Mouse (Mus musculus) midbrain, embryonic 11.5 days (tissue): ENCODE data around the gene Hoxb8. TPM values are rescaled to one million over a fixed set of nuclear protein-coding genes. Genes with fewer than 3 reads are reported as not detected.
A peak's percentile ranks its signal among the peaks of the same experiment; 100 is the strongest.

Experiments used
- ATAC-seq: fragments of 200-750 bp; cut with Nextera tagmentation; 2 replicates; pipeline ENCODE4 v1.8.0; 2017; ENCODE audit warnings: moderate TSS enrichment, moderate library complexity; ENCODE audit not compliant: low FRiP score
- DNase-seq: peaks from one replicate; pipeline ENCODE4 v3.0.0; 2015; ENCODE audit warnings: low spot score; ENCODE audit errors: missing footprints
- H3K27ac ChIP-seq: fragments of 300-500 bp; sonication (generic); 2 replicates; pipeline ENCODE4 v1.5.1; 2014; ENCODE audit warnings: low read depth, low read length
- H3K27me3 ChIP-seq: fragments of 300-500 bp; sonication (generic); 2 replicates; pipeline ENCODE4 v1.6.1; 2014; ENCODE audit warnings: mild to moderate bottlenecking, low read length, moderate library complexity, mixed read lengths; ENCODE audit not compliant: control insufficient read depth, insufficient read depth
- H3K36me3 ChIP-seq: fragments of 300-500 bp; sonication (generic); 2 replicates; pipeline ENCODE4 v1.6.1; 2014; ENCODE audit warnings: mild to moderate bottlenecking, low read length, moderate library complexity, mixed read lengths; ENCODE audit not compliant: control insufficient read depth, insufficient read depth
- H3K4me1 ChIP-seq: fragments of 300-500 bp; sonication (generic); 2 replicates; pipeline ENCODE4 v1.6.1; 2014; ENCODE audit warnings: low read length; ENCODE audit not compliant: control insufficient read depth, insufficient read depth
- H3K4me2 ChIP-seq: fragments of 300-500 bp; sonication (generic); 2 replicates; pipeline ENCODE4 v1.6.1; 2014; ENCODE audit warnings: mild to moderate bottlenecking, moderate library complexity
- H3K4me3 ChIP-seq: fragments of 300-500 bp; sonication (generic); 2 replicates; pipeline ENCODE4 v1.5.1; 2014; ENCODE audit warnings: low read depth, low read length
- H3K9ac ChIP-seq: fragments of 300-500 bp; sonication (generic); 2 replicates; pipeline ENCODE4 v1.6.1; 2014; ENCODE audit warnings: low read length
- H3K9me3 ChIP-seq: fragments of 300-500 bp; sonication (generic); 2 replicates; pipeline ENCODE4 v1.6.1; 2016; ENCODE audit warnings: low read length; ENCODE audit not compliant: control insufficient read depth
- WGBS: fragments of 180-500 bp; shearing (Covaris S2); extraction: QIAGEN DNeasy Blood & Tissue Kit; methylation state at CpG from one replicate; pipeline ENCODE4 v1.1.7; 2014; 5-methylcytosine and 5-hydroxymethylcytosine counted together
- polyA plus RNA-seq: library from polyadenylated mRNA; unstranded; fragments of >200 nt; fragmentation: Nextera tagmentation; extraction: Ambion mirVana; gene quantifications from 2 replicates; pipeline ENCODE4 v1.2.1, GENCODE M21; 2014

Hoxb8 gene
- polyA plus RNA-seq, 1 experiment from 2014 or later = not detected

GRCm38 (mm10) chr11:96282795-96283430 lies 1.2 kb downstream of the Hoxb8 start:
- DNase-seq (peak; percentile 96), ATAC-seq (peak; percentile 22; the same call in 1 of the 2 replicates)
- H3K4me2 ChIP-seq = no peak overlapping the region
- under 1% methylated on average over 48 of the region's 49 CpGs for WGBS
- no peaks in the 10 kb centered on the region for H3K4me1 ChIP-seq
- no peaks in the 10 kb centered on the region for H3K9me3 ChIP-seq
- no peaks in the 10 kb centered on the region for H3K36me3 ChIP-seq
- H3K27ac ChIP-seq = no peak overlapping the region
- H3K4me3 ChIP-seq = no peak overlapping the region
- peaks cover 100% of the 10 kb centered on the region for H3K27me3 ChIP-seq
- no peak overlapping the region for H3K9ac ChIP-seq

- ATAC-seq (no peak), DNase-seq (peak; percentile 94)
- Histone ChIP-seq H3K4me2 (peak overlapping the region; percentile 39), H3K4me1 (no peaks in the 10 kb centered on the region), H3K27me3 (peaks cover 100% of the 10 kb centered on the region), H3K27ac (no peak overlapping the region), H3K36me3 (no peaks in the 10 kb centered on the region), H3K9me3 (no peaks in the 10 kb centered on the region), H3K9ac (no peak overlapping the region), H3K4me3 (peak overlapping the region; percentile 19)
- under 1% methylated on average over 49 of the region's 49 CpGs for WGBS
These were observed 2.5 kb downstream of the Hoxb8 start for GRCm38 (mm10) chr11:96284041-96284749.

GRCm38 (mm10) chr11:96284774-96285734 lies 3.3 kb downstream of the Hoxb8 start:
- H3K27ac ChIP-seq = no peak overlapping the region
- peaks cover 100% of the 10 kb centered on the region for H3K27me3 ChIP-seq
- no peak overlapping the region; the same call in 1 of the 2 replicates for H3K4me3 ChIP-seq
- H3K9me3 ChIP-seq = no peaks in the 10 kb centered on the region
- H3K4me1 ChIP-seq = no peaks in the 10 kb centered on the region
- under 1% methylated on average over 37 of the region's 37 CpGs for WGBS
- peak overlapping the region; percentile 39; the same call in 1 of the 2 replicates for H3K4me2 ChIP-seq
- no peaks in the 10 kb centered on the region for H3K36me3 ChIP-seq
- no peak overlapping the region for H3K9ac ChIP-seq
- ATAC-seq (no peak), DNase-seq (peak; percentile 94)

- Histone ChIP-seq H3K9me3 (no peaks in the 10 kb centered on the region), H3K36me3 (no peaks in the 10 kb centered on the region), H3K9ac (no peak within 1 kb of the TSS), H3K4me2 (peak within 1 kb of the TSS; percentile 11; the same call in 1 of the 2 replicates), H3K27me3 (peaks cover 100% of the 10 kb centered on the region), H3K27ac (no peak within 1 kb of the TSS), H3K4me1 (no peaks in the 10 kb centered on the region), H3K4me3 (peak within 1 kb of the TSS; percentile 14; the same call in 1 of the 2 replicates)
- no peak for ATAC-seq
- WGBS = 1% methylated on average over 43 of the region's 43 CpGs
- peak; percentile 94 for DNase-seq
These were observed 4.3 kb downstream of the Hoxb8 start, which contains the start of gene Hoxb7 for GRCm38 (mm10) chr11:96285771-96286738. Hoxb7 (plus strand) TSS chr11:96286623.

GRCm38 (mm10) chr11:96286739-96287385 lies 5.2 kb downstream of the Hoxb8 start:
- 1% methylated on average over 53 of the region's 55 CpGs for WGBS
- H3K9me3 ChIP-seq = no peaks in the 10 kb centered on the region
- no peaks in the 10 kb centered on the region for H3K36me3 ChIP-seq
- no peak for ATAC-seq
- peak overlapping the region; percentile 14; the same call in 1 of the 2 replicates for H3K4me3 ChIP-seq
- H3K4me2 ChIP-seq = peak overlapping the region; percentile 11; the same call in 1 of the 2 replicates
- no peak overlapping the region for H3K27ac ChIP-seq
- DNase-seq = peak; percentile 93
- peaks cover 98% of the 10 kb centered on the region for H3K27me3 ChIP-seq
- H3K4me1 ChIP-seq = no peaks in the 10 kb centered on the region
- no peak overlapping the region for H3K9ac ChIP-seq

GRCm38 (mm10) chr11:96287411-96287810 lies 5.7 kb downstream of the Hoxb8 start:
- no peak overlapping the region for H3K4me3 ChIP-seq
- 0% methylated on average over 9 of the region's 9 CpGs for WGBS

GRCm38 (mm10) chr11:96288455-96289221 lies 6.9 kb downstream of the Hoxb8 start:
- no peak overlapping the region for H3K4me2 ChIP-seq
- H3K27ac ChIP-seq = no peak overlapping the region
- H3K4me1 ChIP-seq = no peaks in the 10 kb centered on the region
- peak; percentile 93 for DNase-seq
- 16% methylated on average over 1 of the region's 1 CpGs for WGBS
- H3K9me3 ChIP-seq = no peaks in the 10 kb centered on the region
- H3K9ac ChIP-seq = no peak overlapping the region
- no peak for ATAC-seq
- H3K36me3 ChIP-seq = no peaks in the 10 kb centered on the region
- peaks cover 98% of the 10 kb centered on the region for H3K27me3 ChIP-seq
- no peak overlapping the region for H3K4me3 ChIP-seq

More at GRCm38 (mm10) chr11:96287411-96287810, 5.7 kb downstream of the Hoxb8 start:
- Histone ChIP-seq H3K27me3 (peaks cover 98% of the 10 kb centered on the region), H3K27ac (no peak overlapping the region), H3K36me3 (no peaks in the 10 kb centered on the region), H3K4me1 (no peaks in the 10 kb centered on the region), H3K9ac (no peak overlapping the region), H3K4me2 (no peak overlapping the region), H3K9me3 (no peaks in the 10 kb centered on the region)
- no peak for DNase-seq
- no peak for ATAC-seq
